Mouse (Mus musculus): Measurements from ENCODE around the gene Tnxb. TPM values are rescaled to one million over a fixed set of nuclear protein-coding genes. Genes with fewer than 3 reads are reported as not detected.

The Tnxb gene
- total RNA-seq (2014; fragmentation: Nextera tagmentation) (0.08 TPM in 1 of 2 replicates, not detected in the other), total RNA-seq (2017) (under 0.01 and 0.06 TPM in 2 replicates), polyA plus RNA-seq (2012) (not detected in 2 replicates)

GRCm38 (mm10) chr17:34670235-34670634, at the start of gene Tnxb:
Gene Tnxb (plus strand): TSS chr17:34670535.
- DNase-seq (ENCODE audit: low spot score) (no peak), ATAC-seq (ENCODE audit: extremely low read depth, insufficient number of reproducible peaks, low FRiP score, poor library complexity, severe bottlenecking) (no peak)
- H3K36me3 ChIP-seq (replicated peaks), result no peaks in the 10 kb centered on the region
- no peaks in the 10 kb centered on the region; the same call in 1 of the 2 replicates for H3K4me1 ChIP-seq (ENCODE audit: insufficient read depth, low read depth, low read length)
- TF ChIP-seq GATA2 (IDR thresholded peaks at IDR 0.05; ENCODE audit: borderline replicate concordance, low read depth, low read length), result no peak
- no peak for TF ChIP-seq CTCF (IDR thresholded peaks at IDR 0.05; ENCODE audit: low read depth, low read length)
- no peak for TF ChIP-seq GATA1 (IDR thresholded peaks at IDR 0.05; ENCODE audit: borderline replicate concordance, low read length)
- TF ChIP-seq POLR2AphosphoS5 (IDR thresholded peaks at IDR 0.05; ENCODE audit: insufficient replicate concordance, low read depth, low read length), result no peak
- TF ChIP-seq TAL1 (conservative IDR thresholded peaks at IDR 0.05; ENCODE audit: low read depth, low read length), result no peak
- H3K27me3 ChIP-seq (ENCODE audit: insufficient read depth, low read length), result peaks cover 10% of the 10 kb centered on the region; the same call in 1 of the 2 replicates
- peak within 1 kb of the TSS; percentile 31; the same call in 1 of the 2 replicates for H3K4me3 ChIP-seq (ENCODE audit: low read depth, low read length)
- H3K9me3 ChIP-seq (replicated peaks), result peaks cover 11% of the 10 kb centered on the region; the same call in 1 of the 2 replicates

GRCm38 (mm10) chr17:34621006-34621405, 49.3 kb upstream of the Tnxb start:
- TF ChIP-seq TAL1 (conservative IDR thresholded peaks at IDR 0.05; ENCODE audit: low read depth, low read length), result no peak
- TF ChIP-seq GATA1 (IDR thresholded peaks at IDR 0.05; ENCODE audit: borderline replicate concordance, low read length), result no peak
- no peak for TF ChIP-seq GATA2 (IDR thresholded peaks at IDR 0.05; ENCODE audit: borderline replicate concordance, low read depth, low read length)
- no peak for TF ChIP-seq CTCF (IDR thresholded peaks at IDR 0.05; ENCODE audit: low read depth, low read length)
- TF ChIP-seq POLR2AphosphoS5 (IDR thresholded peaks at IDR 0.05; ENCODE audit: insufficient replicate concordance, low read depth, low read length), result no peak

GRCm38 (mm10) chr17:34623161-34623560, 47.2 kb upstream of the Tnxb start:
- TF ChIP-seq GATA1 (IDR thresholded peaks at IDR 0.05; ENCODE audit: borderline replicate concordance, low read length), result no peak
- no peak for TF ChIP-seq GATA2 (IDR thresholded peaks at IDR 0.05; ENCODE audit: borderline replicate concordance, low read depth, low read length)
- TF ChIP-seq TAL1 (conservative IDR thresholded peaks at IDR 0.05; ENCODE audit: low read depth, low read length), result no peak
- no peak for TF ChIP-seq CTCF (IDR thresholded peaks at IDR 0.05; ENCODE audit: low read depth, low read length)
- no peak for TF ChIP-seq POLR2AphosphoS5 (IDR thresholded peaks at IDR 0.05; ENCODE audit: insufficient replicate concordance, low read depth, low read length)

More at GRCm38 (mm10) chr17:34621006-34621405, 49.3 kb upstream of the Tnxb start:
- DNase-seq (ENCODE audit: low spot score), result no peak
- H3K4me3 ChIP-seq (ENCODE audit: low read depth, low read length), result no peak overlapping the region
- peaks cover 21% of the 10 kb centered on the region for H3K4me1 ChIP-seq (ENCODE audit: insufficient read depth, low read depth, low read length)
- no peak for ATAC-seq (ENCODE audit: extremely low read depth, insufficient number of reproducible peaks, low FRiP score, poor library complexity, severe bottlenecking)
- no peaks in the 10 kb centered on the region for H3K9me3 ChIP-seq (replicated peaks)
- H3K36me3 ChIP-seq (replicated peaks), result peaks cover 43% of the 10 kb centered on the region
- peaks cover 9% of the 10 kb centered on the region for H3K27me3 ChIP-seq (ENCODE audit: insufficient read depth, low read length)

GRCm38 (mm10) chr17:34624981-34625380, 45.4 kb upstream of the Tnxb start:
- peaks cover 25% of the 10 kb centered on the region for H3K36me3 ChIP-seq (replicated peaks)
- TF ChIP-seq GATA1 (IDR thresholded peaks at IDR 0.05; ENCODE audit: borderline replicate concordance, low read length) (no peak), POLR2AphosphoS5 (IDR thresholded peaks at IDR 0.05; ENCODE audit: insufficient replicate concordance, low read depth, low read length) (no peak), CTCF (IDR thresholded peaks at IDR 0.05; ENCODE audit: low read depth, low read length) (no peak), TAL1 (conservative IDR thresholded peaks at IDR 0.05; ENCODE audit: low read depth, low read length) (no peak), GATA2 (IDR thresholded peaks at IDR 0.05; ENCODE audit: borderline replicate concordance, low read depth, low read length) (no peak)
- no peak overlapping the region for H3K4me3 ChIP-seq (ENCODE audit: low read depth, low read length)
- H3K4me1 ChIP-seq (ENCODE audit: insufficient read depth, low read depth, low read length), result peaks cover 30% of the 10 kb centered on the region
- ATAC-seq (ENCODE audit: extremely low read depth, insufficient number of reproducible peaks, low FRiP score, poor library complexity, severe bottlenecking) (no peak), DNase-seq (ENCODE audit: low spot score) (no peak)
- peaks cover 38% of the 10 kb centered on the region for H3K27me3 ChIP-seq (ENCODE audit: insufficient read depth, low read length)
- H3K9me3 ChIP-seq (replicated peaks), result no peaks in the 10 kb centered on the region

More at GRCm38 (mm10) chr17:34623161-34623560, 47.2 kb upstream of the Tnxb start:
- Histone ChIP-seq H3K4me3 (ENCODE audit: low read depth, low read length) (no peak overlapping the region), H3K27me3 (ENCODE audit: insufficient read depth, low read length) (peaks cover 29% of the 10 kb centered on the region), H3K36me3 (replicated peaks) (peaks cover 27% of the 10 kb centered on the region), H3K4me1 (ENCODE audit: insufficient read depth, low read depth, low read length) (peaks cover 34% of the 10 kb centered on the region), H3K9me3 (replicated peaks) (no peaks in the 10 kb centered on the region)
- ATAC-seq (ENCODE audit: extremely low read depth, insufficient number of reproducible peaks, low FRiP score, poor library complexity, severe bottlenecking) (no peak), DNase-seq (ENCODE audit: low spot score) (no peak)

GRCm38 (mm10) chr17:34626062-34626772, 44.1 kb upstream of the Tnxb start:
- ATAC-seq (ENCODE audit: extremely low read depth, insufficient number of reproducible peaks, low FRiP score, poor library complexity, severe bottlenecking), result no peak
- H3K4me1 ChIP-seq (ENCODE audit: insufficient read depth, low read depth, low read length), result peaks cover 33% of the 10 kb centered on the region
- H3K4me3 ChIP-seq (ENCODE audit: low read depth, low read length), result peak overlapping the region; percentile 72

GRCm38 (mm10) chr17:34626773-34627092, 43.6 kb upstream of the Tnxb start:
- Histone ChIP-seq H3K4me1 (ENCODE audit: insufficient read depth, low read depth, low read length) (peaks cover 33% of the 10 kb centered on the region), H3K36me3 (replicated peaks) (peaks cover 19% of the 10 kb centered on the region), H3K27me3 (ENCODE audit: insufficient read depth, low read length) (peaks cover 39% of the 10 kb centered on the region), H3K4me3 (ENCODE audit: low read depth, low read length) (peak overlapping the region; percentile 72), H3K9me3 (replicated peaks) (no peaks in the 10 kb centered on the region)
- DNase-seq (ENCODE audit: low spot score) (peak; percentile 21), ATAC-seq (ENCODE audit: extremely low read depth, insufficient number of reproducible peaks, low FRiP score, poor library complexity, severe bottlenecking) (0 out of 2 replicates have a peak, but pooled peaks have one; percentile 18)
- TF ChIP-seq CTCF (IDR thresholded peaks at IDR 0.05; ENCODE audit: low read depth, low read length) (no peak), GATA1 (IDR thresholded peaks at IDR 0.05; ENCODE audit: borderline replicate concordance, low read length) (no peak), TAL1 (conservative IDR thresholded peaks at IDR 0.05; ENCODE audit: low read depth, low read length) (no peak), GATA2 (IDR thresholded peaks at IDR 0.05; ENCODE audit: borderline replicate concordance, low read depth, low read length) (no peak), POLR2AphosphoS5 (IDR thresholded peaks at IDR 0.05; ENCODE audit: insufficient replicate concordance, low read depth, low read length) (no peak)

More at GRCm38 (mm10) chr17:34626062-34626772, 44.1 kb upstream of the Tnxb start:
- Histone ChIP-seq H3K27me3 (ENCODE audit: insufficient read depth, low read length) (peaks cover 39% of the 10 kb centered on the region), H3K36me3 (replicated peaks) (peaks cover 19% of the 10 kb centered on the region), H3K9me3 (replicated peaks) (no peaks in the 10 kb centered on the region)
- no peak for TF ChIP-seq TAL1 (conservative IDR thresholded peaks at IDR 0.05; ENCODE audit: low read depth, low read length)
- no peak for TF ChIP-seq POLR2AphosphoS5 (IDR thresholded peaks at IDR 0.05; ENCODE audit: insufficient replicate concordance, low read depth, low read length)
- no peak for TF ChIP-seq GATA1 (IDR thresholded peaks at IDR 0.05; ENCODE audit: borderline replicate concordance, low read length)
- no peak for TF ChIP-seq GATA2 (IDR thresholded peaks at IDR 0.05; ENCODE audit: borderline replicate concordance, low read depth, low read length)
- TF ChIP-seq CTCF (IDR thresholded peaks at IDR 0.05; ENCODE audit: low read depth, low read length), result no peak
- DNase-seq (ENCODE audit: low spot score), result no peak

Data from G1E (cell line).